Mouse (Mus musculus) embryo, embryonic 9.5 days (tissue): ENCODE results near the gene Mog.

Experiments used
- DNase-seq: peaks from one replicate; pipeline ENCODE4 v3.0.0-alpha.2; 2017; ENCODE audit errors: extremely low spot score

Gene Mog

GRCm38 (mm10) chr17:37022628-37023576, at the start of gene Mog:
TSS of gene Mog (minus strand) at chr17:37023398.
- DNase-seq, result no peak

DNA sequence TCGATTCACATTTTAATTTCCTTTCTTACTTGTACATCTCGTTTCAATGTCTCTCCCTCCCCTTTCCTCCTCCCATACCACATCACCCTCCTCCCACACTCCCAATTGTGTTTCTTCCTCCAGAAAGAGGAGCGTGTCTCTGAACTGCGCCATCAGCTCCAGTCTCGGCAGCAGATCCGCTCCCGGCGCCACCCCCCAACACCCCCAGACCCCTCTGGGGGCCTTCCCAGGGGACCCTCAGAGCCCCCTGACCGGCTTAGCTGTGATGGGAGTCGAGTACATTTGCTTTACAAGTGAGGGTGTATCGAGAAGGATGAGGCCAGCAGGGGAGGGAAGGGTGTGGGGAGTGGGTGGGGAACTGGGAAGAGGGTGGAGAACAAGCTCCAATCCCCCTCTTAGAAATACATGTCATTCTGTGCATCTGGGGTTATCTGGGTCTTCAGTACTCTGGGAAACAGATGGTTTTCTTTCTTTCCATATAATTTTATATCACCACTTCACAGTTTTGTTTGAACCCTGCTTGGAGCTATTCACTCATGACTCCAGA, 49.6 kb upstream of the Mog start:
- no peak for DNase-seq

- DNase-seq, result no peak
Measured at GRCm38 (mm10) chr17:37072080-37072729, 49.0 kb upstream of the Mog start.

DNA sequence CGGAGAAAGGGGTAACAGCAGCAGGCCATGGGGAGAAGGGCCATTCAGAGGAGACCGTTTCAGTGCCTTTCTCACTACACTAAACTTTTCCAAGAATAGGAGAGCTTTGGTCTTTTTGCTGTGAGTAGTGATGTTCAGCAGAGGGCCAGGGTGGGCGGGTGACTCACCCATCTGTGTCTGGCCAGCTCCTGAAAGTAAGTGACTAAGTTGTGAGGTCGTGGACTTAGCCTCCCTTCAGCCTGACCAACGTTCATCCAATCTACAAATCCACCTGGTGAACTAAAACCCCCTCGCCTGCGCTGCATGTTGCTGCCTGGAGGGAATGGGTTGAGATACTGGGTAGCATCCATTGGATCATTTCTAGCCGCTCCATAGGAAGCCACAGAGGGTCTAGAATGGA, 46.9 kb upstream of the Mog start:
- DNase-seq, result no peak

GRCm38 (mm10) chr17:37067861-37068260, 44.7 kb upstream of the Mog start:
- no peak for DNase-seq

DNA sequence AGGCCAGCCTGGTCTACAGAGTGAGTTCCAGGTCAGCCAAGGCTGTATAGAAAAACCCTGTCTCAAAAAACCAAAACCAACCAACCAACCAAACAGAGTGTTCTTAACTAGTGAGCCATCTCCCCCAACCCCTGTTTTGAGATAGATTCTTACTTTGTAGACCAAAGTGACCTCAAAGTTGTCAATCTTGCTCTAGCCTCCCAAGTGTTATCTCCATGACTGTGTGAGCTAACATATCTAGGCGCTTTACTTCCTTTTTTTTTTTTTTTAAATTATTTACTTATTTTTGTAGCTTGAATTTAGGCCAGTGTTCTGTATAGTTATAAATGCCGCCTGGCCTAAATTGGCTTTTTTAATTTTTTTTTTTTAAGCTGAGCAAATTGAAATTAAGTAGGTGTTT, 42.8 kb upstream of the Mog start:
- DNase-seq, result no peak

DNA sequence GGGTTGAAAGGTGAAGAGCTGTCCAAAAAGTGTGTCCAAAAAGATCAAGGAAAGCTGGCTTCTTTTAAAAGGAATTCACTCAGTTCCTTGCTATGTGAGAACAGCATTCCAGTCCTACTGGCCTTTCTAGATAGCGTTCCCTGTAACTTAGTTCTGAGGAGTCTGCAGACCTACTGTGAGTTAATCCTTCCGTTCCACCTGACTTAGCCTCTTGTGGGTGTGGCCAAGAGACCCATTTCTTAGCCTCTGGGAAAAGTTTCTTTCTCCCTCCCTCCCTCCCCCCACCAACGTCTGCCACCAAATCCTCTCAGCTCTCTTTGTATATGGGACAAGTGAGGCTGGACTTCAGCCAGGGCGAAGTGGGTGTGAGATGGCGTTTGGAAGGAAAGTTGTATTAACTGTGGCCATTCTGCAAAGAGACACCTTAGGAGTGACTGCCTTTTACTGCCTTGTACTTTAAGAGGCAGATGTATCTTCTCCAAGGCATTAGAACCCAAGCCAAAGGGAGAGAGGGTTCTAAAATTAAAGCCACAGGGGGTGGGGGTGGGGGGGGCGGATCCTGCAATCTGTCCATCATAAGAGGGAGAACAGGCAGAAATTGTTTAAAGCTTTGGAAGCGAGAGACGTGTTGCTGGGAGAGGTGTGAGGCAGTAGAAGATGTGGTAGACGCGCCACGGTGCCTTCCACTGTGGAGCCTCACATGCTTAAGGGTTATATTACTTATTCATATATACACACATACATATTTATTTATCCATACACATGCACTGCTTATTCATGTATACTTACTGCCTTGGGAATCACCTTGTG, 40.7 kb upstream of the Mog start:
- DNase-seq, result no peak

GRCm38 (mm10) chr17:37063063-37063462, 39.9 kb upstream of the Mog start:
- no peak for DNase-seq

GRCm38 (mm10) chr17:37062101-37062641, 39.0 kb upstream of the Mog start:
- DNase-seq, result no peak

DNA sequence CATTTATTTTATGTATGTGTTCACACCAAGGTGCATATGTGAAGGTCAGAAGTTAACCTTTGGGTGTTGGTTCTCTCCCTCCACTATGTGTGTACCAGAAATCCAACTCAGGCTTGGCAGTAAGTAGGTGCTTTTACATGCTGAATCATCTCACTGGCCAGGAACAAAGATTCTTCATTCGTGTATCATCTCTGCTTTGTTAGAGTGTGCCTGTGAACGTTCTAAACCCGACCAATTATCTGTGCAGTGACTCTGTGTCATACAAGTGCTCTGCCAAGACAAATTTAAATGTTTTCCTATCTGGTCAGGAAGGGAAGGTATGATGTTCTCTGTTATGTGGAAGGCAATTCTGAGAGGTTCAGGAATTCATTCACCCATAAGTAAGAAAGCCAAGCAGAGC, 38.2 kb upstream of the Mog start:
- no peak for DNase-seq

GRCm38 (mm10) chr17:37056957-37057356, 33.8 kb upstream of the Mog start:
- DNase-seq, result no peak

- DNase-seq, result no peak
Measured at GRCm38 (mm10) chr17:37051745-37052144, 28.5 kb upstream of the Mog start.

DNA sequence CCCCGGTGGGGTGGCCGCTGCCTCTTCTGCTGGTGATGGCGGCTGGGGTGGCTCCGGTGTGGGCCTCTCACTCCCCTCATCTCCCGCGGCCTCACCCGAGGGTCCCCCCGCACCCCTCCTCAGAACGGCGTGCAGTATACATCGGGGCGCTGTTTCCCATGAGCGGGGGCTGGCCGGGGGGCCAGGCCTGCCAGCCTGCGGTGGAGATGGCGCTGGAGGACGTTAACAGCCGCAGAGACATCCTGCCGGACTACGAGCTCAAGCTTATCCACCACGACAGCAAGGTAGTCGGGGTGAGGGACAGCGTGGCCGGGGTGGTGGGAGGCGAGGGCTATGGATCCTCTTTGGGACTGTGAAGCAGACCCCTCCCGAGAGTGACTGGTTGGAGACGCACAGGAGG, 27.7 kb upstream of the Mog start:
- peak; percentile 46 for DNase-seq

DNA sequence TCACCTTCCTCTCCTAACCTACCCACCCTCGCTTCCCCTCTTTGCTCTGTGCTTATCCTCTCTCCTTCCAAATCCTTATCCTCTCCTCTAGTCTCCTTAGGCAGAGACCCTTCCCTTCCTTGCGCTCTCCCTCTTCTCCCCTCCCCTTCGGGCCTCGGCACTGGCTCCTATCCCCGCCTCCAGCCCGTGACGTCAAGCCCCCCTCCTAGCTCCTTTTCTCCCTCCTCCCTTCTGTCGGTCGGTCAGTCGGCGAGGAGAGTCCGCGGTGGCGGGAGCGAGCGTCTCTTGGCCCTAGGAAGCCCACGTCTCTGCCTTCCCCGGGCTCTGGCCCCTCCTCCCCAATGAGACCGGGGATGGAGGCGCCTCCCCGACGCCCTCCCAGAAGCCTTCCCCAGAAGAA, 27.2 kb upstream of the Mog start:
- peak; percentile 93 for DNase-seq

GRCm38 (mm10) chr17:37049570-37050310, 26.5 kb upstream of the Mog start:
- DNase-seq, result peak; percentile 71

- no peak for DNase-seq
Measured at GRCm38 (mm10) chr17:37048383-37048782, 25.2 kb upstream of the Mog start.

DNA sequence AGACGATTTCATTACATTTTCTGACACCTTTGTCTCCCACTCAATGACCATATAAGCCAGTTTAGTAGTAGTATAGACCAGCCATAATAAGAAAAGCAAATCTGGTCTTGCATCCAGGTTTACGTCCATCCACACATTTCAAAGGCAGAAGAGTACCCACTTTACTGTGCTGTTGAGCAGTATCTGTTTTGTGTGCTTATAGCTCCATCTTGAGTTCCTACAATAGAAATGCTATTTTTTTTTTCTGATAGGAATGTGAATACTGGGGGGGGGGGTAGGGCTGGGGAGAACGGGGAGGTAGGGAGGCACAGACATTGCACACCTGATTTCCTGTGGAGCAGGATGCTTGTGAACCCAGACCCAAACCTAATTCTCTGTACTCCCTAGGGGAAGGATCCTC, 24.8 kb upstream of the Mog start:
- no peak for DNase-seq

- DNase-seq, result no peak
Measured at GRCm38 (mm10) chr17:37047332-37047976, 24.3 kb upstream of the Mog start.

DNA sequence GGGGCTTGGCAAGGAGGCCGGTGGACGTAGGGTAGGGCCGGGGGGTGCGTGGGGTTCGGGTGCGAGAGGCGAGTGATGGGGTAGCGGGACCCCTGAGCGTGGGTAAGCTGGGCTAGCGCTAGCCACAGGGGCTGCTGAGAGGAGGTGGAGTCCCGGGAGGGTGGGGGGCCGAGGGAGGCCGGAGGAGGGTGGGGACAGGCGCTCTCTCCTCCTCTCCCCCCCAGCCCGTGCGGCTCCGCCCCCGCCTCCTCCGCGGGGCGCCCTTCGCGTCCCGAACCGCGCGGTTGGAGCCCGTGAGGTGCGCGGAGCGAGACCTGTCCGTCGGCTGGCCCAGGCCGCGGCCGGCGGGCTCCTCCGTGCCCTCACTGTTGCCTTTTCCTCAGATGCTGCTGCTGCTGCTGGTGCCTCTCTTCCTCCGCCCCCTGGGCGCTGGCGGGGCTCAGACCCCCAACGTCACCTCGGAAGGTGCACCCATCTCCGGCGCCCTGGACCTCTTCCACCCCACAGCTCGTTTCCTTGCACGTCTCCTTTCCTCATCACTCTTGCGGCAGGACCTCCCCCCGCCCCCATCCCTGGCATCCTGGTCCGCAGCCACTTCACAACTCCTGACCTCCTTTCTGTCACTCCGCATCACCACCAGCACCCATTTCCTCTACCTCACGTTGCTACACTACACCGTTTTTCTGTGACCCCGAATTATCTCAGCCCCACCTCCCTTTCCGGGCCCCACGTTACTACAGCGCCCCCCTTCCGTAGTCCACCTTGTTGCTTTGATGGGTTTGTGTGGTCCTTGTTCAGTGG, 23.3 kb upstream of the Mog start:
- peak; percentile 78 for DNase-seq
